Mouse (Mus musculus) forebrain, embryonic 16.5 days (tissue): Measurements from ENCODE around the gene Ttll10. TPM values are rescaled to one million over a fixed set of nuclear protein-coding genes. Genes with fewer than 3 reads are reported as not detected.

Experiments
- ATAC-seq: fragments of 200-750 bp; cut with Nextera tagmentation; 2 replicates; pipeline ENCODE4 v1.8.0; 2017; ENCODE audit warnings: mild to moderate bottlenecking, moderate library complexity
- H3K27ac ChIP-seq: fragments of 300-500 bp; sonication (generic); 2 replicates; pipeline ENCODE4 v1.5.1; 2014; ENCODE audit warnings: low read length, control low read depth
- H3K27me3 ChIP-seq: fragments of 300-500 bp; sonication (generic); replicated peaks from 2 replicates; pipeline ENCODE4 v1.6.1; 2014; ENCODE audit warnings: low read length; ENCODE audit not compliant: control insufficient read depth, insufficient read depth
- H3K36me3 ChIP-seq: fragments of 300-500 bp; sonication (generic); 2 replicates; pipeline ENCODE4 v1.6.1; 2014; ENCODE audit not compliant: control insufficient read depth, insufficient read depth
- H3K4me1 ChIP-seq: fragments of 300-500 bp; sonication (generic); replicated peaks from 2 replicates; pipeline ENCODE4 v1.6.1; 2014; ENCODE audit warnings: low read length; ENCODE audit not compliant: control insufficient read depth, insufficient read depth
- H3K4me2 ChIP-seq: fragments of 300-500 bp; sonication (generic); 2 replicates; pipeline ENCODE4 v1.6.1; 2014; ENCODE audit warnings: mild to moderate bottlenecking, low read length, control low read depth
- H3K4me3 ChIP-seq: fragments of 300-500 bp; sonication (generic); replicated peaks from 2 replicates; pipeline ENCODE4 v1.5.1; 2014; ENCODE audit warnings: mild to moderate bottlenecking, low read length, control low read depth
- H3K9ac ChIP-seq: fragments of 300-500 bp; sonication (generic); replicated peaks from 2 replicates; pipeline ENCODE4 v1.6.1; 2014; ENCODE audit warnings: low read depth, low read length, control low read depth
- H3K9me3 ChIP-seq: fragments of 300-500 bp; sonication (generic); 2 replicates; pipeline ENCODE4 v1.6.1; 2016; ENCODE audit warnings: low read length; ENCODE audit not compliant: control insufficient read depth
- WGBS: fragments of 180-500 bp; shearing (Covaris S2); extraction: QIAGEN DNeasy Blood & Tissue Kit; methylation state at CpG from one replicate; pipeline ENCODE4 v1.1.7; 2014; 5-methylcytosine and 5-hydroxymethylcytosine counted together
- polyA plus RNA-seq: library from polyadenylated mRNA; unstranded; fragments of >200 nt; fragmentation: Nextera tagmentation; extraction: Ambion mirVana; gene quantifications from 2 replicates; pipeline ENCODE4 v1.2.1, GENCODE M21; 2015

The Ttll10 gene
- polyA plus RNA-seq, 1 experiment from 2014 or later: not detected

- Histone ChIP-seq H3K36me3 (no peaks in the 10 kb centered on the region), H3K27ac (no peak overlapping the region), H3K4me3 (no peak overlapping the region), H3K4me2 (no peak overlapping the region), H3K9ac (no peak overlapping the region), H3K9me3 (no peaks in the 10 kb centered on the region), H3K27me3 (no peaks in the 10 kb centered on the region), H3K4me1 (no peaks in the 10 kb centered on the region)
- ATAC-seq: no peak
- WGBS: 89% methylated on average over 3 of the region's 3 CpGs
Observed at GRCm38 (mm10) chr4:156021381-156021780, 37.8 kb downstream of the Ttll10 start.

- no peaks in the 10 kb centered on the region for H3K4me1 ChIP-seq
- ATAC-seq: no peak
- 91% methylated on average over 12 of the region's 12 CpGs for WGBS
- no peak overlapping the region for H3K4me2 ChIP-seq
- H3K36me3 ChIP-seq: no peaks in the 10 kb centered on the region
- no peak overlapping the region for H3K4me3 ChIP-seq
- H3K27me3 ChIP-seq: no peaks in the 10 kb centered on the region
- H3K9me3 ChIP-seq: no peaks in the 10 kb centered on the region
- H3K27ac ChIP-seq: no peak overlapping the region
- H3K9ac ChIP-seq: no peak overlapping the region
Observed at GRCm38 (mm10) chr4:156019771-156020170, 39.4 kb downstream of the Ttll10 start.

GRCm38 (mm10) chr4:156014436-156014835 lies 44.8 kb downstream of the Ttll10 start:
- Histone ChIP-seq H3K36me3 (peaks cover 15% of the 10 kb centered on the region), H3K9me3 (no peaks in the 10 kb centered on the region), H3K27ac (no peak overlapping the region), H3K4me3 (no peak overlapping the region), H3K9ac (no peak overlapping the region), H3K4me1 (no peaks in the 10 kb centered on the region), H3K4me2 (no peak overlapping the region), H3K27me3 (no peaks in the 10 kb centered on the region)
- ATAC-seq: no peak
- WGBS: 85% methylated on average over 2 of the region's 2 CpGs

- 86% methylated on average over 8 of the region's 8 CpGs for WGBS
- no peak within 1 kb of the TSS for H3K9ac ChIP-seq
- no peak within 1 kb of the TSS for H3K4me3 ChIP-seq
- no peaks in the 10 kb centered on the region for H3K4me1 ChIP-seq
- peaks cover 23% of the 10 kb centered on the region for H3K36me3 ChIP-seq
- H3K27me3 ChIP-seq: no peaks in the 10 kb centered on the region
- no peak for ATAC-seq
- H3K27ac ChIP-seq: no peak within 1 kb of the TSS
- no peak within 1 kb of the TSS for H3K4me2 ChIP-seq
- no peaks in the 10 kb centered on the region for H3K9me3 ChIP-seq
Observed at GRCm38 (mm10) chr4:156013637-156014036, 45.6 kb downstream of the Ttll10 start, which contains the start of gene Tnfrsf4. TSS of gene Tnfrsf4 (plus strand) at chr4:156013843.

- H3K4me3 ChIP-seq: no peak overlapping the region
- no peak for ATAC-seq
- H3K4me1 ChIP-seq: no peaks in the 10 kb centered on the region
- no peak overlapping the region for H3K9ac ChIP-seq
- peaks cover 52% of the 10 kb centered on the region for H3K36me3 ChIP-seq
- no peak overlapping the region for H3K4me2 ChIP-seq
- no peaks in the 10 kb centered on the region for H3K9me3 ChIP-seq
- no peaks in the 10 kb centered on the region for H3K27me3 ChIP-seq
- no peak overlapping the region for H3K27ac ChIP-seq
- 95% methylated on average over 4 of the region's 4 CpGs for WGBS
Observed at GRCm38 (mm10) chr4:156008369-156008768, 50.8 kb downstream of the Ttll10 start.

GRCm38 (mm10) chr4:156004109-156004508 lies 55.1 kb downstream of the Ttll10 start:
- H3K4me3 ChIP-seq: no peak overlapping the region
- H3K4me2 ChIP-seq: no peak overlapping the region
- H3K27me3 ChIP-seq: no peaks in the 10 kb centered on the region
- no peak overlapping the region for H3K9ac ChIP-seq
- no peaks in the 10 kb centered on the region for H3K9me3 ChIP-seq
- H3K4me1 ChIP-seq: no peaks in the 10 kb centered on the region
- ATAC-seq: no peak
- H3K36me3 ChIP-seq: peaks cover 60% of the 10 kb centered on the region
- 95% methylated on average over 3 of the region's 3 CpGs for WGBS
- H3K27ac ChIP-seq: no peak overlapping the region

GRCm38 (mm10) chr4:155993606-155994005 lies 65.6 kb downstream of the Ttll10 start:
- peak overlapping the region; percentile 96 for H3K27ac ChIP-seq
- ATAC-seq: no peak

GRCm38 (mm10) chr4:155992906-155993547 lies 66.2 kb downstream of the Ttll10 start:
- under 1% methylated on average over 70 of the region's 70 CpGs for WGBS
- Histone ChIP-seq H3K4me1 (peaks cover 22% of the 10 kb centered on the region), H3K9me3 (no peaks in the 10 kb centered on the region), H3K27ac (peak overlapping the region; percentile 96), H3K27me3 (no peaks in the 10 kb centered on the region), H3K36me3 (no peaks in the 10 kb centered on the region), H3K9ac (peak overlapping the region; percentile 81), H3K4me3 (peak overlapping the region; percentile 61), H3K4me2 (peak overlapping the region; percentile 68)
- peak; percentile 86 for ATAC-seq

More at GRCm38 (mm10) chr4:155993606-155994005, 65.6 kb downstream of the Ttll10 start:
- peak overlapping the region; percentile 81 for H3K9ac ChIP-seq
- no peaks in the 10 kb centered on the region for H3K9me3 ChIP-seq
- peak overlapping the region; percentile 68 for H3K4me2 ChIP-seq
- no peaks in the 10 kb centered on the region for H3K36me3 ChIP-seq
- no peaks in the 10 kb centered on the region for H3K27me3 ChIP-seq
- 4% methylated on average over 15 of the region's 15 CpGs for WGBS
- H3K4me1 ChIP-seq: peaks cover 22% of the 10 kb centered on the region
- H3K4me3 ChIP-seq: peak overlapping the region; percentile 61

- Histone ChIP-seq H3K4me1 (peaks cover 22% of the 10 kb centered on the region), H3K4me3 (peak within 1 kb of the TSS; percentile 74), H3K9ac (peak within 1 kb of the TSS; percentile 81), H3K27ac (peak within 1 kb of the TSS; percentile 96), H3K36me3 (no peaks in the 10 kb centered on the region), H3K9me3 (no peaks in the 10 kb centered on the region), H3K4me2 (peak within 1 kb of the TSS; percentile 99), H3K27me3 (no peaks in the 10 kb centered on the region)
- WGBS: under 1% methylated on average over 94 of the region's 99 CpGs
- peak; percentile 89 for ATAC-seq
Observed at GRCm38 (mm10) chr4:155992241-155992905, 66.8 kb downstream of the Ttll10 start, which contains the start of the genes B3galt6 and Sdf4. TSS of gene B3galt6 (minus strand) at chr4:155992649. TSS of gene Sdf4 (plus strand) at chr4:155992872.
